Mouse (Mus musculus) kidney, embryonic 16.5 days (tissue): ENCODE results near the gene Pom121l2. TPM values are rescaled to one million over a fixed set of nuclear protein-coding genes. Genes with fewer than 3 reads are reported as not detected.

Source experiments
- ATAC-seq: fragments of 200-750 bp; cut with Nextera tagmentation; 2 replicates; pipeline ENCODE4 v1.8.0; 2017; ENCODE audit warnings: moderate TSS enrichment; ENCODE audit not compliant: low FRiP score, low TSS enrichment
- H3K27ac ChIP-seq: fragments of 300-500 bp; sonication (generic); 2 replicates; pipeline ENCODE4 v1.5.1; 2014; ENCODE audit warnings: low read length
- H3K27me3 ChIP-seq: fragments of 300-500 bp; sonication (generic); 2 replicates; pipeline ENCODE4 v1.6.1; 2014; ENCODE audit warnings: low read length, control low read depth, mixed read lengths; ENCODE audit not compliant: insufficient read depth
- H3K36me3 ChIP-seq: fragments of 300-500 bp; sonication (generic); 2 replicates; pipeline ENCODE4 v1.6.1; 2014; ENCODE audit warnings: low read length, control low read depth, mixed read lengths; ENCODE audit not compliant: insufficient read depth
- H3K4me1 ChIP-seq: fragments of 300-500 bp; sonication (generic); 2 replicates; pipeline ENCODE4 v1.6.1; 2014; ENCODE audit warnings: low read length, control low read depth, mixed read lengths; ENCODE audit not compliant: insufficient read depth
- H3K4me2 ChIP-seq: fragments of 300-500 bp; sonication (generic); replicated peaks from 2 replicates; pipeline ENCODE4 v1.6.1; 2014; ENCODE audit warnings: low read depth, low read length
- H3K4me3 ChIP-seq: fragments of 300-500 bp; sonication (generic); 2 replicates; pipeline ENCODE4 v1.5.1; 2014; ENCODE audit warnings: mild to moderate bottlenecking, low read length
- H3K9ac ChIP-seq: fragments of 300-500 bp; sonication (generic); replicated peaks from 2 replicates; pipeline ENCODE4 v1.6.1; 2014; ENCODE audit warnings: low read length
- H3K9me3 ChIP-seq: fragments of 300-500 bp; sonication (generic); 2 replicates; pipeline ENCODE4 v1.6.1; 2016; ENCODE audit warnings: low read length, control low read depth
- WGBS: fragments of 180-500 bp; shearing (Covaris S2); extraction: QIAGEN DNeasy Blood & Tissue Kit; methylation state at CpG from one replicate; pipeline ENCODE4 v1.1.7; 2014; 5-methylcytosine and 5-hydroxymethylcytosine counted together
- polyA plus RNA-seq: library from polyadenylated mRNA; unstranded; fragments of >200 nt; fragmentation: Nextera tagmentation; extraction: Ambion mirVana; gene quantifications from 2 replicates; pipeline ENCODE4 v1.2.1, GENCODE M21; 2015

The Pom121l2 gene
- polyA plus RNA-seq, 1 experiment from 2014 or later: 0.15 TPM

DNA sequence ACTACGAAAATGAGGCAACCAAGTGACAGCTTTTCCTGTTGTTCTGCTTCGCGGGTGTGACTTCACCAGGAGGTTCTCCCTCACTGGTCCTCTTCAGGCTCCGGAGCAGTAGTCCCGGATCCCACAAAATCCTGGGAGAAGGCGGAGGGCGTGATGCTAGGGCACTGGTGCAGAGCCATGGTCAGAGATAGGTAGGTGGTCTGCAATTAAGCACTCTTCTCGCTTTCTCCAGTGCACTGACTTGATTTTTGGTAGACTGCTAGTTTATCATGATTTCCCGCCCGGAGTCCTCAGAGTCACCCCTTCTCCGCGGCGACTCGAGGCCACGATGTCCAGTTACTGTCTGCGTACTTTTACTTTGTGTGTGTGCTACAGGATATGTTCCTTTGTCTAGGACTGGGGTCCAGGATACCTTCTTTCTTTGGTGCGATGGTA is 33.4 kb downstream of the Pom121l2 start:
- no peak for ATAC-seq
- Histone ChIP-seq H3K27ac (no peak overlapping the region), H3K4me2 (peak overlapping the region; percentile 40), H3K4me3 (peak overlapping the region; percentile 28), H3K27me3 (peaks cover 75% of the 10 kb centered on the region), H3K9me3 (no peaks in the 10 kb centered on the region; the same call in 1 of the 2 replicates), H3K4me1 (peaks cover 7% of the 10 kb centered on the region), H3K36me3 (no peaks in the 10 kb centered on the region), H3K9ac (no peak overlapping the region)
- 8% methylated on average over 17 of the region's 17 CpGs for WGBS

DNA sequence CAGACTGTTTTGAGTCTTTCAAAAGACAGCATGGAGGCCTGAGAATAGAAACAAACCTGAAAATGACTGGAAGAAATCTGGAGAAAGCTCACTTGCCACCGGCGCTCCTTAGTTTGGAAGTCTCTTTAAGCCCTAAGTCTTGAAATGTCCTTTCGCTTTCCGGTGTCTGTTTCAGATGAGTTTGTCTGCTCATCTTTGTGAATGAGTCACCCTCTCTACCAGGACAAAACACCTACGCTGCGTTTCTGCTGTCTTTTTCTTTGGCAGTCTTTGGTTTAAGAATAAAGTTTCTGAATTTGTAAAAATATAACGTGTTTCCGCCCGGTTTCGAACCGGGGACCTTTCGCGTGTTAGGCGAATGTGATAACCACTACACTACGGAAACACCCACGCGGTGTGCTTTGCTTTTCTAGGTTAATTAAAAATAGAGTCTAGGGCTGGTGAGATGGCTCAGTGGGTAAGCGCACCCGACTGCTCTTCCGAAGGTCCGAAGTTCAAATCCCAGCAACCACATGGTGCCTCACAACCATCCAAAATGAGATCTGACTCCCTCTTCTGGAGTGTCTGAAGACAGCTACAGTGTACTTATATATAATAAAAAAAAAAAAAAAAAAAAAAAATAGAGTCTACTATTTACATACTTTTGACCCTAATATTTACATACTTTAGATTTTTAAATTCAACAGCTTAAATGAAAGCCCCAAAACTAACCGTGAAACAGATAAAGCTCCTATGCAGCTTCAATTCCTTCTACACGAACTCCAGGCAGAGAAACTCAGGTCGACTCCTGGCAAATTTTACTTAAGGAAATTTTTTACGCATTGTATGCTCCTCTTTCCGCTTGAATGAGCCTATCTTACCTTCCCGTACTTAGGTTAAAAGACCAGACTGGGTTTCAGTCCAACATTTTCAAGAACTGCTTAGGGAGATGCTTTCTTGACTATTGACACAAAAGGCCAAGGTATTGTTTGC is 34.8 kb downstream of the Pom121l2 start:
- Histone ChIP-seq H3K27ac (no peak overlapping the region), H3K9me3 (no peaks in the 10 kb centered on the region; the same call in 1 of the 2 replicates), H3K4me2 (peak overlapping the region; percentile 34; the same call in 1 of the 2 replicates), H3K9ac (no peak overlapping the region), H3K27me3 (peaks cover 69% of the 10 kb centered on the region), H3K36me3 (no peaks in the 10 kb centered on the region), H3K4me3 (0 out of 2 replicates have a peak overlapping the region, but pooled peaks have one; percentile 10), H3K4me1 (peaks cover 13% of the 10 kb centered on the region)
- WGBS: 17% methylated on average over 27 of the region's 27 CpGs
- peak; percentile 89 for ATAC-seq

DNA sequence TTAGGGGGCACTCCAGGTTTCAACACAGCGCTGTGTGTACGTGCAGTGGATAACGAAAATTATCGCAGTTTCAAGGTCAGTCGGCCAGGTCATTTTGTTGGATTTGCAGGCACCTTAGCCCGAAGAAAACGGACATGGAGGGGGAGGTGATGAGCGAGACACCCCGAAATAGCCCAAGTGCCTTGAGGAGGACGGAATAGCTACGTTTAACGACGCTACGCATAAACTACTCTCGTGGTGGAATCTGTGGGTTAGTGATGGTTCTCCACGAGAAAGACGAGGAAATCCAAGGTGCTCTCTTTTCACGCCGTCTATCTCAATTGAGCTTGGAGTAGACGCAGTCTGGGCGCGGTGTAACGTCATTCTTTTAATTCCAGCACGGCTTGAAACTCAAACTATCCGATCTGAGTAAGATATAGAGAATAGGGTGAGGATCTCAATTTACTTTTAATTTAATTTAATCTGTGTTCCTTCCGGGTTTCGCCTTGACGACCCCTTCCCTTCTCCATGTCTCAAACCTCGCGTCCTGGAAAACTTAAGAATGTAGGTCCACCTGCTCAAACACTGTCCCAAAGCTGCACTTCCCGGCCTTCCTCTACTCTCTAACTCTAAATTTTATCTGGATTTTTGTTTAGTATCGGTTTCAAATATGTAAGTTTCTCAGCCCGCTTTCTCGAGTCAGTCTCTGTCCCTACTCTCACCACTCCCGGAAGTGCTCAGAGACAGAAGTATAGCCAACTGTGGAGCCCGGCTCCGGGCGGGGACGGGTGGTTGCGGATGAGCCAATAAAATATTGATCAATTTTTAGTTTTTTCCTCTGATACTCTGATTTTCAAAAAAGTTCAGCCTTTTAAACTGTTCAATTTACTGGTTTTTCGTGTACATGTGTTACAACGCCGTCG is 39.2 kb downstream of the Pom121l2 start:
- Histone ChIP-seq H3K9ac (peak overlapping the region; percentile 57), H3K4me2 (peak overlapping the region; percentile 91), H3K9me3 (no peaks in the 10 kb centered on the region; the same call in 1 of the 2 replicates), H3K4me1 (peaks cover 6% of the 10 kb centered on the region; the same call in 1 of the 2 replicates), H3K27me3 (peaks cover 32% of the 10 kb centered on the region), H3K27ac (no peak overlapping the region), H3K4me3 (peak overlapping the region; percentile 63), H3K36me3 (no peaks in the 10 kb centered on the region)
- ATAC-seq: no peak
- WGBS: under 1% methylated on average over 44 of the region's 44 CpGs

DNA sequence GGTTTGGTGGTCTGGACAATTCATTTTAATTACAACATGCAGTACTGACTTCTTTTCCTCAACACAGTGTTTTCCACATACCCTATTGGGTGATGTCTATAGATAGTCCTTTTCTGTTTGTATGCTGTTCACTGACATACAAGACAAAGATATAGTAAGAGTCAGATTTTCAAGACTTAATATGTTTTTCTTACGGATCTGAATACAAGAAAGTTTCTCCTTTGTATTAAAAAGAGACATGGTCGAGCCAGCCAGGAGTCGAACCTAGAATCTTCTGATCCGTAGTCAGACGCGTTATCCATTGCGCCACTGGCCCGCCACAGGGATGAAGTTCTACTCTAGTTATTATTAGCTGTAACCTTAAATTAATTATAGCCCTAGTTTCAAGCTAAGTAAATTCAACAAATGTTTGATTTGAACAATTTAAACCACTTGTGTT is 39.9 kb downstream of the Pom121l2 start:
- Histone ChIP-seq H3K27me3 (peaks cover 28% of the 10 kb centered on the region), H3K36me3 (no peaks in the 10 kb centered on the region), H3K4me3 (peak overlapping the region; percentile 63), H3K4me2 (peak overlapping the region; percentile 91), H3K9me3 (no peaks in the 10 kb centered on the region), H3K4me1 (peaks cover 6% of the 10 kb centered on the region; the same call in 1 of the 2 replicates), H3K9ac (peak overlapping the region; percentile 59), H3K27ac (no peak overlapping the region)
- ATAC-seq: peak; percentile 55; the same call in 1 of the 2 replicates
- 1% methylated on average over 8 of the region's 8 CpGs for WGBS

DNA sequence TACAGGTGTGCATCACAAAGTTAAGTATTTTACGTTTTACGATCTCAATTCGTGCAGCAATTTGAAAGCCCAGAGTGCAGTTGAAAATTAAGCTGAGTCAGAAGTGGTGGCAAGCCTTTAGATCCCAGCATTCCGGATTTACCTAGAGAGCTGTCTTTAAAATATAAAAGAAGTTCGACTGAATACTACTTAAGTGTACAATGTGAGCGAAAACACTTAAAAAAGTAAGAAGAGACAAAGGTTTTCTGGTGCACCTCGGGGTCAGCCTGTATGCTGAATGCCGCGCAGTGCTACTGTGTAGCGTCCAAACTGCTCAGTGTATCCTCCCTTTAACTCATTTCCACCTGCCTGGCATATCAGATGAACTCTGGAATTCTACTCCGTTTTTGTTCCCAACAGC is 40.6 kb downstream of the Pom121l2 start:
- Histone ChIP-seq H3K9ac (peak overlapping the region; percentile 59), H3K36me3 (no peaks in the 10 kb centered on the region), H3K4me1 (peaks cover 6% of the 10 kb centered on the region; the same call in 1 of the 2 replicates), H3K27me3 (peaks cover 24% of the 10 kb centered on the region), H3K27ac (no peak overlapping the region), H3K4me2 (peak overlapping the region; percentile 91), H3K9me3 (no peaks in the 10 kb centered on the region), H3K4me3 (peak overlapping the region; percentile 63)
- 0% methylated on average over 11 of the region's 11 CpGs for WGBS
- peak; percentile 63; the same call in 1 of the 2 replicates for ATAC-seq

DNA sequence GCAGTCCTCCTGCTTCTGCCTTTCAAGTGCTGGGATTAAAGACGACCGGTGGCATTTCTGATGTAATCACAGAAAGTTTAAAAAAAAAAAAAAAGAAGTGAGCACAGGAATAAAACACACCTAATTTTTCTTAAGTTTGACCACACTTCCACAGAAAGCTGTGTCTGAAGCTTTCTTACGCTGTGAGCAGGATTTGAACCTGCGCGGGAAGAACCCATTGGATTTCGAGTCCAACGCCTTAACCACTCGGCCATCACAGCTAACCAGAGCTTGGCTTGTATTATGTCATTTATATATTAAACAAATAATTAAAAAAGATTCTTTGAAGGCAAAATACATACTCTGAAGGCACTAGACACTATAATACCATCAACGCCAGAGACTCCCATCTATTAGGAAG is 41.2 kb downstream of the Pom121l2 start:
- peaks cover 6% of the 10 kb centered on the region; the same call in 1 of the 2 replicates for H3K4me1 ChIP-seq
- H3K36me3 ChIP-seq: no peaks in the 10 kb centered on the region
- ATAC-seq: peak; percentile 83
- under 1% methylated on average over 9 of the region's 9 CpGs for WGBS
- peak overlapping the region; percentile 63 for H3K4me3 ChIP-seq
- peak overlapping the region; percentile 59 for H3K9ac ChIP-seq
- no peak overlapping the region for H3K27ac ChIP-seq
- peaks cover 23% of the 10 kb centered on the region for H3K27me3 ChIP-seq
- peak overlapping the region; percentile 91 for H3K4me2 ChIP-seq
- H3K9me3 ChIP-seq: no peaks in the 10 kb centered on the region

DNA sequence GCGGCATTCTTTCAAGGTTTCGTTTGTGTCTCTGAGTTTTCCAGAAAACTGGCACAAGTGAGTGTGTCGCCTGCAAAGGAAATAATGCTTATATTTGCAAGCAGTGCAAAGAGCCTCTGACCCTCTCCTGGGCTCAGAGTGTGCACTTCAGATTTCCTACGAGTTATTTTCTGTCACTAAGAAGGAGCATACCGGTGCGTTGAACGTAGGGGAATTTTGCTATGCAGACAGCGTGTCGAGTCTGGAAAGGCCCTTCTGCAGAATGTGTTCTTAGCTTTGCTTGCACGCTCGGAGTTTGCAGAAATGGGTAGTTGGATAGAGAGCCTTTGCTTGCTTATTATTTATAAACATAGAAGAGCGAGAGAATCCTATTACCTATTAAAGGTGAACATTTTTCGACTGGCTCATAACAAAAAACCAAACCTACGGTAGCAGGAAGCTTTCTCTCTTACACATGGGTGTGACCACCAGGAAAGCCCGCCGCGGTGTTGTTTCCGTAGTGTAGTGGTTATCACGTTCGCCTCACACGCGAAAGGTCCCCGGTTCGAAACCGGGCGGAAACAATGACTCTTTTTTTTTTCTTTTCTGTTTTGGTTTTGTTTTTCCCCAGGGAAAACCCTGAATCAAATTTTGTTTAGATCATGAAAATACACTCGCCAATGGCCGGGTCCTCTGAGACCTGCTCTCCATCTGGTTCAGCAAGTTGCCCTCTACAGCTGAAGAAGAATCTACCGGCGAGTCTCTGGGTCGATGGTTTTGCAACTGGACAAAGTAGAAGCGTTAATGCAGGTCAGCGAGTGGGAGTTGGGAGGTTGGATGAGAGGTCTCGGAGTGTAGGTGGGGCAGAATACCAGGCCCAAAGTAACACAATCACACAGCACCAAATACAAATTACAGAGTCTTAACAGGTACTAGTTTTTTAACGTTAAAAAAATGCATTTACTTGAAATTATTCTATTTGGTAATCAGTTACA is 45.4 kb downstream of the Pom121l2 start:
- 1% methylated on average over 35 of the region's 35 CpGs for WGBS
- H3K27ac ChIP-seq: no peak overlapping the region

DNA sequence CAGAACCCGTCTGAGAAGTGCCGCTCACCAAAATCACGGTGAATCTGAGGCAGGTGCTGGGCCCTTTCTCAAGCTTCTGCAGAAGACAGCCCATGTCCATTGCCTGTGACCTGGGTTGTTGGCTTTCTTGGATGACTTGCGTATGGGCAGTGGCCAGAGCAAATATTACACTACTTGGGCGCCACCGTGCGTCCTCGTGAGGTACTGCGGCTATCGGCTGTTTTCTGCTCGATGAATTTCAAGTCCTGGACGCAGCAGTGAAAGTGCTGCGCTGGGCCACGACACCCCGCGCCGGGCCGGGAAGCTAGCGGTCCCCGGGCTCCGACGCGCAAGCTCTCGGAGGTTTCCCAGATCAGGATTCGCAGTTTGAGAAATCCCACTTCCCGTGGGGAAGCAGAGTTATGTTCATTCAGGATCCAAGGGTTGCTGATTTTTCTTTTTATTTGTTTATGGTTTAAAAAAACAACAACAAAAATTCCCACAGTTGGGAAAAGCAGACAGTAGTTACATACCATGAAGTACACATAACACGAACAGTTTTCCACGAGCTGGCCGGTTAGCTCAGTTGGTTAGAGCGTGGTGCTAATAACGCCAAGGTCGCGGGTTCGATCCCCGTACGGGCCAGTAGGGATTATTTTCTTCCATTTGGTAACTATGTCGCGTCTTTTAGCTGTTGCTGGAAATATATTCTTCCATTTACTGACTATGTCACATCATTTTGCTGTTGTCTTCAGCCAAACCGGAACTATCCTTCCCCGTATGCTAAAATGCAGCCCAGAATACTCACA is 47.9 kb downstream of the Pom121l2 start:
- H3K4me3 ChIP-seq: peak overlapping the region; percentile 66
- H3K36me3 ChIP-seq: no peaks in the 10 kb centered on the region
- peaks cover 10% of the 10 kb centered on the region for H3K4me1 ChIP-seq
- H3K27ac ChIP-seq: peak overlapping the region; percentile 90
- peak overlapping the region; percentile 79 for H3K9ac ChIP-seq
- no peaks in the 10 kb centered on the region for H3K9me3 ChIP-seq
- WGBS: under 1% methylated on average over 40 of the region's 40 CpGs
- H3K27me3 ChIP-seq: no peaks in the 10 kb centered on the region
- ATAC-seq: peak; percentile 82
- peak overlapping the region; percentile 69 for H3K4me2 ChIP-seq

More for the DNA sequence above, 45.4 kb downstream of the Pom121l2 start:
- H3K4me3 ChIP-seq: peak overlapping the region; percentile 56
- H3K4me2 ChIP-seq: peak overlapping the region; percentile 52
- peak overlapping the region; percentile 43 for H3K9ac ChIP-seq
- no peaks in the 10 kb centered on the region for H3K36me3 ChIP-seq
- no peaks in the 10 kb centered on the region for H3K27me3 ChIP-seq
- peaks cover 6% of the 10 kb centered on the region; the same call in 1 of the 2 replicates for H3K4me1 ChIP-seq
- ATAC-seq: peak; percentile 68; the same call in 1 of the 2 replicates
- H3K9me3 ChIP-seq: no peaks in the 10 kb centered on the region
